Mouse (Mus musculus): ENCODE data around the gene Zmynd15.

- TF ChIP-seq CTCF (IDR thresholded peaks at IDR 0.05; ENCODE audit: extremely low read depth, insufficient read length, insufficient replicate concordance, low read depth, low read length) (no peak), POLR2A (IDR thresholded peaks at IDR 0.05; ENCODE audit: low read depth, low read length) (no peak)
Observed at GRCm38 (mm10) chr11:70499566-70500475, 40.6 kb downstream of the Zmynd15 start.
